Mouse (Mus musculus) layer of hippocampus, adult 9-11 months (tissue): Measurements from ENCODE around the gene Ctla4.

Experiments used
- DNase-seq: peaks from one replicate; pipeline ENCODE4 v3.0.0; 2022

Ctla4 gene

DNA sequence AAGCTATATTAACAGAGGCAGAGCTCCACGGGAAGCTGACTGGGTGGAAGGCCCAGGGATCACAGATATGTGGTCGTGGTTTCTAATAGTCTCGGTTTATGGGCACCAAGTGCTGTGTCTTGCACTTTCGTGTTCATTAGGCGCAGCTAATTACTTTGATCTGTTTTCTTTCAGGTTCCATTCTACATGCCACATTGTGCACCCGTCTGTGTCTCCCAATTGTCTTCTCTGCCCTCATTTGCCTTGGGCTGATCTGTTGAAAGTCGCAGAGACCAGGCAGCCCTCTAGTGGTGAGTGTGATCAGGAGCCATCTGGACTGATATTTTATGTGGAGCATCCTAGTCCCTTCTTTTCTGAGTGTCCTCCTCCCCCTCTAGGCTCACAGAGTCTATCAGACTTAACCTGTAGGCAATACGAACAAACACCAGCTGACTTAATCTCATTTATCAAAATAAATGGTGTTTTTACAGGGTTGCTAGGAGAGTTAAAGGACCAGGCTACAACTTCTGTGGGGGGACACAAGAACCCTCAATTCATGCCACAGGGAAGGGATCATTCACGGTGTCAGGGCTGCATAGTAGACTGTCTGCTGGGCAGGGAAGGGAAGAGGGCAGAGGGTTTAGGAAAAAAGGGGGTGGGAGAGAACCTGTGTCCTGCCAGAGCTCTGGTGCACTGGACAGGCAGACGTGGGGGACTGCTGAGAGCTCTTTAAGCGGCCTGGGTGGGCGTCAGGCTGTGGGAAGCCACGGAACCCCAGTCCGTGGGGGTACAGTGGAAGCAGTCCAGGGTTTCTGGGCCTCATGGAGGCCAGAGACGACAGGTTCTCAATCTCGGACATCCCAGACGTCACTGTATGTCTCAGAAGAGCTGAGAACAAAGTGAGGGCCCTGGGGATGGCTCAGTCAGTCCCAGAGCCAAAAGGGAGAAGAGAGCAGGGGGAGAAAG is 18.2 kb upstream of the Ctla4 start:
- DNase-seq, result peak; percentile 54

DNA sequence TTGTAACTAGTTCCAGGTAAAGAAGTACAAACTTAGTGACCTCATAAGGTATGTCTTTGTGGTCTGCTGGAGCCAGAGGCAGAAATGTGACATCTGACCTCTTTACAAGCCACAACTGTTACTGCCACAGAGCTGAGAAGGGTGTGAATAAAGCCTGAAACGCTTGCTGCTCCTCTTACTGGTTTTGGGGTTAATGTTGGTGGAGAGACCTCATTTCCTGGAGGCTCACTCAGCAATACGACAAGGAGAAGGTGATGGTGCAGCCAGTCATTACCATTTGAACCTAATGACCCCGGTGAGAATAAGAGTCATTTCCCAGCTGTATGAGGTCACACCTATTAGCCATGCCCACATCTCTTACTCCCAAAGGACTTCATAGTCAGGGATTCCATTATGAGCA is 11.5 kb upstream of the Ctla4 start:
- no peak for DNase-seq

DNA sequence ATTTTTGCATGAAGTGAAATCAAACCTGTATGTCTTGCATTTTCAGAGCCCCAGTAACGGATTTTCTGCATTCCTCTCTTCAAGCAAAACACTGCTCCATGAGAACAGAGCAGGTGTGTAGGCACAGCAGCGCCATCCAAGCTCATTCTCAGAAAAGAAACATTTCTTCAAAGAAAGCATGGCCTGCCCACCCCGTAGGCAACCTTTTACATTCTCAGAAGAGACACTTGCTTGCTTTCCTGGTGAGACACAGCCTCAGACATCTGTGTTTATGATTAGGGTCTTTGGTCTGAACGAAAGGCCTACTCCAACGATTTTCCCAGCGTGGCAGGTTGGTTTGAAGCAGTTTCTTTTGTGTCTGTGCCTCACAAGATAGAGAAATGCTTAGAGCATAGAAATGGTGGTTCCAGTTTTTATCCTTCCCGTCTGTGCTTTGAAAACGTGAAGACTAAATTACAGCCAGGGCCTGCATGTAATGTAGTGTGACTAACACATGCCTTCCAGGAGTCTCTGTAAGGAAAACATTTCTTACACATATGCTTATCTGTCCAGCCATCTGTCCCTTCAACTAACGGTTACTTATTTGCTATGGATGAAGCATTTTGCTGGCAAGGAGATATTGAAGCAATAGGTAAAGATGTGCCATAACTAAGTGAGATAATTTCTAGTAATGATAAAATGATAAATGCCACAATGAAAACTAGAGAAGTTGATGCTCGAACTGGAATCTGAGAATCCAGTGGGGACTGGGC is 6.5 kb upstream of the Ctla4 start:
- no peak for DNase-seq

DNA sequence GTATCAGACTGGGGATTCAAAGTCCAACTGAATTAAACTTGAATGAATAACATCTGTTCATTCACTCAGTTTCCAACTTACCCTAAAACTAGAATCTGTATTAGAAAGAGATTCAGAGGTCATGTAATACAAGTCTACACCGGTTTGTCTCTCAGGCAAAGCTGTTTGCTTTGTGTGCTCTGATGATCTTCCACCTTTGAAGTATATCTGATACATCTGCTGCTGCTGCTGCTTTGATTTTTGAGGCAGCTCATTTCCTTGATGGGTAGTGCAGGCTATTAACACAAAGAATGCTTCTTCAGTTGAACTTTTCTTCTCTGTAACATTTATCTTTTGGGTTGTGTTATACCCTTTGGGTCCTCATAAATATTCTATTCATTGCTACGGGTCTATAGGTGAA is 4.0 kb upstream of the Ctla4 start:
- no peak for DNase-seq

DNA sequence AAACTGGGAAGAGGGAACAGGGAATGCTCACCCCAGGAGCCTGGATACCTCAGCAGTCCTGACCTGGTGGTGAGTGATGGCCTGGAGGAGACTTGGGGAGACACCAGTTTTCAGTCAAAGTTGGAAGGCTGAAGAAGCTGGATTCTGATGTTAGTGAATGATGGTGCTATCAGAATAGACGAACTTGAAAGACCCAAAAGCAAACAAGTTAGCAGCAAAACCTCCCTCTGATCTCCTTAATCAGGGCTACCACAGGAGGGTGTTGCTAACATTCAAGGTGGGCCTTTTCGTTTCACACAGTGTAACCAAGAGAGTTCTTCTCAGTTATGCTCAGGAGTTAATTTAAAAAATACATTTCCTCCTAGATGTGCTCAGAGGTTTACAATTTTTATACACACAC is 3.5 kb upstream of the Ctla4 start:
- DNase-seq, result no peak

DNA sequence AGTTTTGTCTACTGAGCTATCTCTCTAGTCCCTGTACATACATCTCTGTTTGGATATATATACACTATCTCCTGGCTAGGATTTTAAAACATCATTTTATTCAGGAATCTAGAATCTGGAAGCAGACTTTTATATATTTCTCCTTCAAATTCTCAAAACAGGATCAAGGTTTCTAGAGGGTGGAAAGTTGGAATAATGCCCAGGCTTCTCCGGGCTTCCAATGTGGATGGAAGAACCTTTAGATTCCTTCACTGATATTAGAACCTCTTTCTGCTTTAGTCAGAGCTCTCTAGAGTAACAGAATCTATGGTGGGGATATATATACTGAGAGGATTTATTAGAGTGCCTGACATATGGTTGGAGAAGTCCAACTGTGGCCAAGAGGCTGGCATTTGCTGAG is 2.2 kb upstream of the Ctla4 start:
- DNase-seq, result no peak

DNA sequence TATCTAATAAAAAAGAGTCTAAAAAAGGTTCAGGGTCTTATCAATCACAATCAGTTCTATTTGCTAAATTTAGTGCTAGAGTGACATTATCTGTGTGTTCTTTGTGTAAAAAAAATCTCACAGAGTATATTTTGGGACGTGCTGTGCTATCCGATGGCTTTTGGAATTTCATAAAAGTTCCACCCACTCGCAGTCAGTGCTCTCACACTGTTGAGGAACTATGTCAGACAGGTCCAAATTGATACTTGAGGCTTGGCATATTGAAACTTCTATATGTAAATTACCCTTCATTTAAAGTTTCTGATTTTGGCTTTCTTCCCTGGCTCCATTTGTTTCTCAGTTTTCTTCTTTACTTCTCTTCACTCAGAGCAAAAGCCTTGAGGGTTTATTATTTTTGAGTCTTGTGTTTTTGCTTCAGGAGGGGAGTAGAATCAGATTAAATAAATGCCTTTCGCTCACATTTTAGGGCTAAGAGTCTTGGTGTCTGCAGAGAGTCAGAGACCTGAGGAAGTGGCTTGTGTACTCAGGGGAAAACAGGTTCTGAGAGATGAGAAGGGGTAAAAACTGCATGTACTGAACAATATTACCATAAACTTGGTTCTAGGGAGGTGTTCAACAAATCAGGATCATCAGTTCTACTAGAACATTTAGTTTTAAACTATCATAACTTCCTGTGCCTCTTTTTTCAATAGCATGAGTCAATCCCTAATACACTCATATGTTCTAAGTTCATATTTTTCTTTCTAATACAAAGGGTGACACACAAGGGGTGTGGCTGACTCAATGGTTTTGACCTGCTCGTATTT is 11.5 kb downstream of the Ctla4 start:
- DNase-seq, result peak; percentile 62

DNA sequence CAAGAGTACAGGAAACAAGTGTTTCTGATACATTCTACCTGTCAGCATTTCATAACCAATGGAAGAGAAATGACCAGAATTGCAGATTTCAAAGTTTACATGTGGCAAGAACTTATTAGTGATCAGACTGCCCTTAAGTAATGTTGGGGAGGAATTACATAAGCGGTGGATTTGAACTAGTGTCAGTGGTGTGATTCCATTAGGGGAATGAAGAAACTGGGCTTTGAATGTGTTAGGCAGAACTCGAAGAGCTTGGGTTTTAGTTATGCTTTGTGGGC is 12.1 kb downstream of the Ctla4 start:
- DNase-seq, result no peak

DNA sequence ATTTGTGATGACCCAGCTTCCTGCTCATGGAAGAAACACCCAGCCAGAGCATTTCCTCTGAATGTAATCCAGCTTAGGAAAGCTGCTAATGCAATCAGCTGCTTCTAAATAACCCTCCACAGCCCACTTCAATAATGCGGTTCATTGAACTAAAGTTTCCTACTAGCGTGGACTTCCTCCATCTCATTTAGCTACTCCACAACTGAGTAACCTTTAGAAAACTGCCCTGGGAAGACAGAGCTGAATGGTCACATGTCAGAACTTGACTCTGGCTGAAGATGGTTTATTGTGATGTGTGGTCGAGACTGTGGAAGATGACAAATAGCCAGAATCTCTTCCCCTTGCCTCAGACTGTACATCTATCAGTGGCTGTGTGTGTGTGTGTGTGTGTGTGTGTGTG is 12.4 kb downstream of the Ctla4 start:
- DNase-seq, result no peak

DNA sequence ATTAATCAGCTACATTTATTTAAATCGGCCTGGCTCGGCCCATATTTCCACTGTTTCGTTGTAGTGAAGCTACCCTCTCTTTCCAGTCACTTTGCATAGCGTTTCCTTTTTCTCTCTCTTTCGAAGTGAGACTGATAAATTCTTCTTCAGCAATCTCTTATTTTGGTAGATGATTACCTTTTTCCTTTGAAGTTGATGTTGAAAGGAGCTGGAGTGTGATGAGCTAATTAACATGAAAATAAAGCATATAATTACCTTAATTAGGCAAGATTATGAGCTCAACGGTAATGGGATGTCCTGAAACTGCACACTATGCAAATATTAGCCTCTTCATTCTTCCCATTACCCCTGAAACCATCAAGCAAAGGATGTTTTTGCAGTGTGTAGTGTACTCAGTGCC is 15.7 kb downstream of the Ctla4 start:
- no peak for DNase-seq

DNA sequence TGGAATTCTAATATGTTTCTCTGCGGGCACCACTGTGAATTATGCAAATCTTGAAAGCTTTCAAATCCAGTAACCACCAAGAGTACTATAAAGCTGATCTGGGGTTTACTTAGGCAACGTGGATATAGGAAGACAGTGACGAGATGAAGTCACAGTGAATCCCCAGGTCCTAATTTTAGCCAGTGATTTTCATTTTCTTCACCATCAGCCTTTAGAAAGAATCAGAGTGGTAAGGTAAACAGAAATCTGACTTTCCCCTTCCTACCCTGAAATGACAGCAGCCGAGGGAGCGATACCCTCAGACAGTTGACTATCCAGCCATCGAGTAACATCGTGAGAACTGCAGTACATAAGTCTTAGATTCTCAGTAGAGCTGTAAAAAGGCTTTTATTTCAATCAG is 16.3 kb downstream of the Ctla4 start:
- DNase-seq, result no peak

DNA sequence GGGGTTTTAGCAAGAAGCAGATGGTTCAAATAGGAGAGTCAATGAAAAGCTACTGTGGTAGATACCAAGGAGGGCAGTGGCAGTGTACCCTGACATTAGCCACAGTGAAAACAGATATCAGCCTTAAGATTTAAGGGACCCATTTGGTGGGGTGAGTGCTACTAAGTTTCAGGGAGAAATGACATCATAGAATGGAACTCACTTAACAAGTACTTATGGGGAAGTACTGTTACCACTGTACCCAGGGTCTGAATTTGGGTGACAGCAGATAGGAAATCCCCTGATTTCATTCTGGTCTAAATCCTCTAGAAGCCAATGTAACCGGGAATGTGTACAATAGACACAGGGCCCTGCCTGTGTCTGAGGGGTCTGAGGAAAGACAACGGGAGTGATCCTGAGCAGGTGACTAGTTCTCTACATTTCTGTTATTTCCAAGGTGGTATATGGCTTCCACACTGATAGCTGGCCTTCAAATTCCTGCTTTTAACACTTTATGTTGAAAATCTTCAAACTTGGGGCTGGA is 17.7 kb downstream of the Ctla4 start:
- DNase-seq, result no peak

DNA sequence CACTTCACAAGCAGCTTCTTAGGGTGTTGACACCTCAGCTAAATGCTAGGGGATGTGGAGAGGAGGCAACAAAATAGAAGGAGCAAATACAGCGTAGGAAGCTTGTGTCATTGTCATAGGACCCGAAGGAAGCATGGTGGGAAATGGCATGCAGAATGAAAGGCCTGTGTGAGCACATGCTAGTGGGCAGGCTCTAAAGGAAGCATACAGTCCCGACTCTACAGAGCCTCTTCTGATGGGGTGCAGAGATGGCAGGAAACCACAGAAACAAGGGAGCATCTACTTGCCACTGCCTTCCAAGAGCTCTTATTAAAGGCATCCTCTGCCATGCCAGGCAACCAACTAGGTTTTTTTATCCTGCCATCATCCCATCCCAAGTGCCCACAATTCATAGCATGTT is 20.7 kb downstream of the Ctla4 start:
- DNase-seq, result no peak

DNA sequence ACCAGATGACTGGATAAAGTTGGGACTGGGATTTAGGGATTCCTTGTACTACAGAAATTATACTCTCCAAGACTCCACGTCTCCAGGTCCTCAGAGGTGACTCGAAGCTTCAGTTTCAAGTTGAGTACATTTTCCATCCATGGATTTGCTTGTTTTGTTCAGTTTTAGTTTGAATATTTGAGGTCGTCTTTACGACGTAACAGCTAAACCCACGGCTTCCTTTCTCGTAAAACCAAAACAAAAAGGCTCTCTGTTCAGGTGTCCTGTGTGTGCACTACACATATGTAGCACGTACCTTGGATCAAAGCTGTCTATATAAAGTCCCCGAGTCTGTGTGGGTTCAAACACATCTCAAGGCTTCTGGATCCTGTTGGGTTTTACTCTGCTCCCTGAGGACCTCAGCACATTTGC is 22.0 kb downstream of the Ctla4 start:
- no peak for DNase-seq

DNA sequence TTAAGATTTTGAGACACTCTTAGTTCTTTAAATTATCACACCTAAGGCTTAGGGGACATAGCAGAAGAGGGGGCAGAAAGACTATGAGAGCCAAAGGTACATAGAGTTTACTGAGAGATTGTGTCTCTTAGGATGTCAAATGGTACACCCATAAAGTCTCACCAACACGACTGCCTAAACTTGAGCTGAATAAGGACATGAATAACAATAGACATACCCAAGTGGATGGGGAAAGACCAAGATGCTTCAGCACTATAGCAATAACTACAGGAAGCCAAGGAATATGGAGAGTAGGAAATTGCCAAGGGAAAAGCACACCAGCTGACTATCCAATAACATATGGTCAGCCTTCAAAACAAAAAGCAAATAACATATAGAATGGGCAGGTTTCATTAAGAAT is 22.9 kb downstream of the Ctla4 start:
- DNase-seq, result no peak

DNA sequence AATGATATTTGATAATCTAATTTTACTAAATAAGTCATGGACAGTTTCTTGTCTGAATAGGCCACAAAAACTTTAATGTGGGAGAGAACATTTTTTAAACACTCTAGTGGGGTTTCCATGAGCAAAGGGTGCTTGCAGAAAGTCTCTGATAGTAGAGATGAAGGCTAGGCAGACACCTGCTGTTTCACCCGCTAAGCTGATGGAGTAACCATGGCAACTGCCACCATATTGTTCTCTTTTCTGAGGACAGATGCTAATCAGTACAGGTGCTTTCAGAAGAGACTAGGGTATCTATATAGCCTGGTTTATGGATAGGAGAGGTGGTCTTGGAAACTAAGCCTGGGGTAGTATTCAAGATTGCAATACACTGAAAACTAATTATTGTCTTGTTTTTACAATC is 24.0 kb downstream of the Ctla4 start:
- DNase-seq, result no peak

DNA sequence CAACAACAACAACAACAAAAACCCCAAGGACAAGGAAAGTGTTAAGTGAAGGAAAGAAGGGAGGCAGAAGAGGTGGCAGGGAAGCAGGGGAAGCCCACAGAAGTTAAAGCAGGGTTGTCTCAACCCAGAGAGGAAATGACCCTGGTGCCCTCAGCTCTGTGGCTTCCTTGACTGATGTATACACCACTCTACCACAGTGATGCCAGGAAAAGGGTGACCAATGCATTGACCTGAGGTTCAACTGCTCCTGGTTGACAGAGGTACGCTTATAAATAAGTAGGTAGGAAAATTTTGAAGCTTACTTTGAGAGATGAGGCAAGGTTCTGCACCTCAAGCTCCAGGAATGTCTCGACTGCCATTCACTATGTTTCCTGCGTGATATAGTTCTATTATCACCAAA is 24.8 kb downstream of the Ctla4 start:
- no peak for DNase-seq

DNA sequence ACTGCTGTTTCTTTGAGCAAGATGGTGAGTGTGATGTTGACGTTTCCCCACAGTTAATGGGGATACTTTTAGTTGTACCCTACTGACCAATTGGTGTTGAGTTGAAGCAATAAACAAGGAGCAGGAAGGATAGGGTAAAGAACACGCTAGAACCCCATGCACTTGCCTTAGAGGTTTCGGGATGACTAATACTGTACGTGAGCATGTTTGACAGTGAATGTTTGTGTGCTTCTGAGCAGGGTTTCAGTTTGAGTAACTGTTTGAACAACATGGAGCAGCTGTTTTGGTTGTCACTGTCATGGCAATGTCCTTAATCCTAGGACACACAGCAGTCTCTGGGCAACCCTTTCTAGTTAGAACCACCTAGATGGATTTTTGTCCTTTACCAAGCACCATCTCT is 26.5 kb downstream of the Ctla4 start:
- DNase-seq, result no peak

DNA sequence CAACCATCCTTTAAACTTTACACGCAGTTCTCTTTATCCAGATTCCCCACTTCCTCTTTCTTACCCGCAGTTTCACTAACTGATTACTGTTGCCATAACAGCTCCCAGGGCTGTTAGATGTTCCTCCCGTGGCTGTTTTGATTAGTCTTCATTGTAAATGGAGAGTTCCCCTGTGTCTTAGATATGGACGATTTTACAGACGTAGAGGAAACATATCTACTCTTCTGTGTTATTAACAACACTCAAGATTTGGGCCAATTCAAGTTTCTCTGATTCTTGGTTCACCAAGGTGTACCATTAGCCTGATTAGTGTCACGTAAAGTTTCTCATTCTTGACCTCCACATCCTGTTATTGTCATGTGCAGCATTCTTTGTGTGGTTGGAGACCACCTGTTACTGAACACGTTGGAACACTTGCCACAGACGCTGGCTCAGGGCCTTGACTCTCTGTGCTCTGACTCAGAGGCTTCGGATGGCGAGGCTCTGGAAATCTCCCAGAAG is 29.5 kb downstream of the Ctla4 start:
- DNase-seq, result no peak

DNA sequence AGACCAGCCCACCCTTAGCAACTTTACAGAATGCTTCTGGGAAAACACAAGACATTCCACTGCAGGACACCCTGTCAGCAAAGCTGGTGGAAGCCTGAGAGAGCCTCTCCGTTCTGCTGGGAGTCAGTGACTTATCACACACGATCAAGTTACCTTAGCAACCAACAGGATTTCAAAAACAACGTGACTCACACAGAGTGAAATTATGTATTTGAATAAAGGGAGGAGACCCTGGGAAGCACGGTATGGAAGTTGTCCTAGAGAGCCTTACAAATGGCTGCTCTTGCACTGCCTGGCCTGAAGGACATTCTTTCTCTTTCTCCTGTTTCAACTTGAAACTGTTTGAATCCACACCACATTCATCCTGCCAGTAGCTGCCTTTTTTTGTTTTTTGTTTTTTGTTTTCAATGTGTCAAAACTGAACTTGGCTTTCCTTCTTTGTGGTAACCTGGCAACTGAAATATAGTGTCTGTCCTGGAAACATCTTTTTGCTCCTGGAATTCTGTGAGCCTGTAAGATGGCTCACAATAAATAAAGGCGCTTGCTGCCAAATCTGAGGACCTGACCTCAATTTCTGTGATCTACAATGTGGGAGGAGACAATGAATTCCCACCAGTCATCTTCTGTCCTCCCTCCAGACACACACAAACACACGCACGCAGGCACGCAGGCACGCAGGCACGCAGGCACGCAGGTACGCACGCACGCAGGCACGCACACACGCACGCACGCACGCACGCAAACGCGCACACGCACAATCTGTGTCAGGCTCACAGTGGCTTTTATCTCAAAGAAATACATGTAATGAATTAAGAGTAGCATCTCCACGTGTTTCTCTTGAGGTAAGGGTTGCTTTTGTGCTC is 33.9 kb downstream of the Ctla4 start:
- peak; percentile 21 for DNase-seq

DNA sequence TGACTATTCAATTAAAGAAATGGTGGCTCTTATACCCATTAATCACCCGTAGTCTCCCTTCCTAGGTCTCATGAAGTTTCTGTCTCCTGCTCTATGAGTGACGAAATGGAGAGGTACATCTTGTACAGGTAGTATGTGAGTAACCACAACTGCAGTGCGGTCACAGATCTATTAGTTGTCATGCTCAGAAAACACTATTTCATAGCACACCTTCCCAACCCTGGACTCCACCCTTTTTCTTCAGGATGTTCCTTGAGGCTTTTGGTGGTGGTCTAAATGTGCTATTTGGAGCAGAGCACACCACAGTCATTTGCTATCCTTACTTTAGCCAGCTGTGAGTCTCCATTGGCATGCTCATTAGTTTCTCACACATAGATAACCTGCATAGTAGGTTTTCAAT is 42.2 kb downstream of the Ctla4 start:
- DNase-seq, result no peak

DNA sequence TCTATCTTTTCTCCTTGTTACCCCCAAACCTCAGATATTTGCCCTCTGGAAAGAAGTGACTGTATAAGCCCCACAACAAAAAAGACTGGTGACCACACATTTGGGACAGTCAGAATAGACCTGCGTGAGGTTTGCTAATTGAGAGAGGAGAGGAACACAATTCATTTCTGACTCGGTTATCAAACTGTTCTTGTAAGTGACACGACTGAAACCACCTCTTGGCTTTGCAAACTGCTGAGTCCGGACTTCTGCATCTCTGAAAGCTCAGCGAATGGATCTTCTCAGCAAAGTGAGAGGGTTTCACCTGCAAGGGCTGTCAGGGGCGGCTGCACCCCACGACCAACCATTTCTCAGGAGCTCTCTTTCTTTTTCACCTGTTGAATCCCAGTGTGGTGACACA is 43.6 kb downstream of the Ctla4 start:
- no peak for DNase-seq
